Mouse (Mus musculus) stomach, postnatal 0 days (tissue): ENCODE data around the gene Scaf1.

ENCODE experiments used
- CTCF ChIP-seq: IDR thresholded peaks from 2 replicates; pipeline ENCODE4 v1.5.1; 2016; ENCODE audit warnings: antibody characterized with exemption, low read depth, mild to moderate bottlenecking, moderate library complexity
- EP300 ChIP-seq: optimal IDR thresholded peaks from 2 replicates; pipeline ENCODE3; 2016; ENCODE audit warnings: antibody characterized with exemption

- TF ChIP-seq CTCF (no peak), EP300 (no peak)
These were observed 9.5 kb upstream of the Scaf1 start for GRCm38 (mm10) chr7:45025601-45026220.
